Mouse (Mus musculus) heart, postnatal 0 days (tissue): ENCODE data around the gene Nos1ap.

Source experiments
- CTCF ChIP-seq: IDR thresholded peaks from 2 replicates; pipeline ENCODE4 v1.5.1; 2016; ENCODE audit warnings: antibody characterized with exemption, control low read depth, low read depth
- EP300 ChIP-seq: IDR thresholded peaks from 2 replicates; pipeline ENCODE4 v1.6.1; 2016; ENCODE audit warnings: antibody characterized with exemption, low read depth

DNA sequence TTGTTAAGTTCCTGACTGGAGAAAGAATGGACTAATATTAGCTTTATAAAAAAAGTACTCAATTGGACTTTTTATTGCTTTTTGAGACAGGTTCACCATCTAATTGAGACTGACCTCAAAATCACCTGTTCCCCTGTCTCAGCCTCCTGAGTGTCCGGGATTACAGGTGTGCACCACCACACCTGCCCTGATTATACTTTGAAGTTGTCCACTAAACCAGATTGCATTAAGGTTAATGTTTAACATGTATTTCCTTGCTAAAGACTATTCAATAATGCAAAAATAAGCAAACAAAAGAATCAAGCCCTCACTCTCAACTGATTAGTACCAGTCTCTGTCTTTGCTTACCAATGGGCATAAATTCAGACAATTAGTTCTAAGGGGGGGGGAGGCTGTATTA, 74.2 kb downstream of the Nos1ap start:
- no peak for TF ChIP-seq CTCF
- TF ChIP-seq EP300: no peak
